Mouse (Mus musculus): Measurements from ENCODE around the gene Bzw2. TPM values are rescaled to one million over a fixed set of nuclear protein-coding genes. Genes with fewer than 3 reads are reported as not detected.

Bzw2 gene
- total RNA-seq, 1 experiment from 2014 or later: 23.9 TPM

GRCm38 (mm10) chr12:36135409-36135808, 22.5 kb downstream of the Bzw2 start:
- no peak for DNase-seq

GRCm38 (mm10) chr12:36134111-36134510, 23.8 kb downstream of the Bzw2 start:
- no peak for DNase-seq

GRCm38 (mm10) chr12:36133547-36133946, 24.3 kb downstream of the Bzw2 start:
- DNase-seq: no peak

- DNase-seq: no peak
Measured at GRCm38 (mm10) chr12:36132668-36133067, 25.2 kb downstream of the Bzw2 start.

GRCm38 (mm10) chr12:36132254-36132653, 25.6 kb downstream of the Bzw2 start:
- no peak for DNase-seq

GRCm38 (mm10) chr12:36129826-36130225, 28.1 kb downstream of the Bzw2 start:
- no peak for DNase-seq

- DNase-seq: no peak
Measured at GRCm38 (mm10) chr12:36126049-36126448, 31.8 kb downstream of the Bzw2 start.

- DNase-seq: no peak
Measured at GRCm38 (mm10) chr12:36119244-36119643, 38.6 kb downstream of the Bzw2 start.

- DNase-seq: no peak
Measured at GRCm38 (mm10) chr12:36117161-36117560, 40.7 kb downstream of the Bzw2 start.

GRCm38 (mm10) chr12:36112081-36112480, 45.8 kb downstream of the Bzw2 start:
- no peak for DNase-seq

GRCm38 (mm10) chr12:36111110-36111509, 46.8 kb downstream of the Bzw2 start:
- no peak for DNase-seq

- no peak for DNase-seq
Measured at GRCm38 (mm10) chr12:36110457-36110856, 47.4 kb downstream of the Bzw2 start.

- DNase-seq: no peak
Measured at GRCm38 (mm10) chr12:36108442-36108841, 49.4 kb downstream of the Bzw2 start.

GRCm38 (mm10) chr12:36103592-36103910, 54.3 kb downstream of the Bzw2 start:
- no peak for DNase-seq

GRCm38 (mm10) chr12:36102733-36103591, 54.9 kb downstream of the Bzw2 start:
- DNase-seq: no peak

GRCm38 (mm10) chr12:36095371-36095880, 62.5 kb downstream of the Bzw2 start:
- no peak for DNase-seq

- no peak for DNase-seq
Measured at GRCm38 (mm10) chr12:36093081-36093670, 64.7 kb downstream of the Bzw2 start.

- no peak for DNase-seq
Measured at GRCm38 (mm10) chr12:36091964-36092363, 65.9 kb downstream of the Bzw2 start.

- no peak for DNase-seq
Measured at GRCm38 (mm10) chr12:36089221-36089620, 68.7 kb downstream of the Bzw2 start.

- DNase-seq: no peak
Measured at GRCm38 (mm10) chr12:36088804-36089203, 69.1 kb downstream of the Bzw2 start.

GRCm38 (mm10) chr12:36085380-36085779, 72.5 kb downstream of the Bzw2 start:
- no peak for DNase-seq

- no peak for DNase-seq
Measured at GRCm38 (mm10) chr12:36078101-36078899, 79.6 kb downstream of the Bzw2 start.

- no peak for DNase-seq
Measured at GRCm38 (mm10) chr12:36072860-36073259, 85.0 kb downstream of the Bzw2 start.

Data from adrenal gland, postnatal 25 days (tissue).